Mouse (Mus musculus): ENCODE results near the gene Specc1. TPM values are rescaled to one million over a fixed set of nuclear protein-coding genes. Genes with fewer than 3 reads are reported as not detected.

Specc1 gene
- polyA plus RNA-seq, 1 experiment from 2014 or later: 26.3 TPM

DNA sequence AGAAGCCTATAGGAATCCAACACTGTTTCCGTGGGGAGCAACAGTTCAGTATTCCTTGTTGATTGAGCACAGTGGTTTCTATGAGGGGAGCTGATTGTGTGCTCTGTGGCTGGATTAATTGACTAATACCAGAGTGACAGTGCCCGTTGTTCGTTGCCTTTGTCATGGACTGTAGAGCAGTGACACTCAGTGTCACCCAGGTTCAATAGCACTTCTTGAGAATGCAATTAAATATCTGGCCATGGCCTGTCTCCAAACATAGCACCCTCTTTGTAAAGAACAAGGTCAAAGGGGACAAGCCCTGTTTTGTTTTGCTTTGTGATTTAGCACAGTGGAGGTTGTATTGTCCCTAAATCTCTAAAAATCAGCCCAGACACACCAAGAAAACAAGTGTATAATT lies 173.6 kb downstream of the Specc1 start:
- Histone ChIP-seq H3K4me2 (replicated peaks; ENCODE audit: low read depth, low read length) (0 out of 2 replicates have a peak overlapping the region, but pooled peaks have one; percentile 5), H3K9me3 (ENCODE audit: control insufficient read depth, low read length) (no peaks in the 10 kb centered on the region), H3K4me1 (replicated peaks; ENCODE audit: control insufficient read depth, insufficient read depth, low read length) (peaks cover 3% of the 10 kb centered on the region), H3K4me3 (ENCODE audit: low read depth, low read length) (no peak overlapping the region), H3K27me3 (ENCODE audit: control insufficient read depth, insufficient read depth, low read length) (no peaks in the 10 kb centered on the region), H3K36me3 (ENCODE audit: control insufficient read depth, insufficient read depth, low read length) (no peaks in the 10 kb centered on the region), H3K27ac (ENCODE audit: low read depth, low read length) (no peak overlapping the region), H3K9ac (ENCODE audit: low read depth, low read length) (no peak overlapping the region)
- WGBS: 20% methylated on average over 3 of the region's 3 CpGs
- peak; percentile 44 for DNase-seq (ENCODE audit: low spot score)
- ATAC-seq (ENCODE audit: low FRiP score): peak; percentile 74

GRCm38 (mm10) chr11:62130685-62131295 lies 174.2 kb downstream of the Specc1 start:
- Histone ChIP-seq H3K27me3 (ENCODE audit: control insufficient read depth, insufficient read depth, low read length) (no peaks in the 10 kb centered on the region), H3K27ac (ENCODE audit: low read depth, low read length) (no peak overlapping the region), H3K36me3 (ENCODE audit: control insufficient read depth, insufficient read depth, low read length) (no peaks in the 10 kb centered on the region), H3K9ac (ENCODE audit: low read depth, low read length) (no peak overlapping the region), H3K4me3 (ENCODE audit: low read depth, low read length) (no peak overlapping the region), H3K9me3 (ENCODE audit: control insufficient read depth, low read length) (no peaks in the 10 kb centered on the region), H3K4me2 (replicated peaks; ENCODE audit: low read depth, low read length) (no peak overlapping the region), H3K4me1 (replicated peaks; ENCODE audit: control insufficient read depth, insufficient read depth, low read length) (peaks cover 3% of the 10 kb centered on the region)
- DNase-seq (ENCODE audit: low spot score): peak; percentile 11
- WGBS: 27% methylated on average over 2 of the region's 2 CpGs
- ATAC-seq (ENCODE audit: low FRiP score): no peak

- H3K9me3 ChIP-seq (ENCODE audit: control insufficient read depth, low read length): no peaks in the 10 kb centered on the region
- H3K27ac ChIP-seq (ENCODE audit: low read depth, low read length): no peak overlapping the region
- ATAC-seq (ENCODE audit: low FRiP score): no peak
- WGBS: 87% methylated on average over 4 of the region's 4 CpGs
- no peak overlapping the region for H3K4me3 ChIP-seq (ENCODE audit: low read depth, low read length)
- no peaks in the 10 kb centered on the region for H3K27me3 ChIP-seq (ENCODE audit: control insufficient read depth, insufficient read depth, low read length)
- no peak overlapping the region for H3K4me2 ChIP-seq (replicated peaks; ENCODE audit: low read depth, low read length)
- DNase-seq (ENCODE audit: low spot score): no peak
- H3K4me1 ChIP-seq (replicated peaks; ENCODE audit: control insufficient read depth, insufficient read depth, low read length): peaks cover 3% of the 10 kb centered on the region
- no peaks in the 10 kb centered on the region for H3K36me3 ChIP-seq (ENCODE audit: control insufficient read depth, insufficient read depth, low read length)
- no peak overlapping the region for H3K9ac ChIP-seq (ENCODE audit: low read depth, low read length)
Measured at GRCm38 (mm10) chr11:62131601-62132000, 175.0 kb downstream of the Specc1 start.

GRCm38 (mm10) chr11:62134191-62134590 lies 177.6 kb downstream of the Specc1 start:
- 96% methylated on average over 2 of the region's 2 CpGs for WGBS

GRCm38 (mm10) chr11:62145216-62146110 lies 188.9 kb downstream of the Specc1 start:
- ATAC-seq (ENCODE audit: low FRiP score) (no peak), DNase-seq (ENCODE audit: low spot score) (no peak)
- WGBS: 89% methylated on average over 7 of the region's 7 CpGs

More at GRCm38 (mm10) chr11:62134191-62134590, 177.6 kb downstream of the Specc1 start:
- H3K27ac ChIP-seq (ENCODE audit: low read depth, low read length): no peak overlapping the region
- no peak for ATAC-seq (ENCODE audit: low FRiP score)
- no peak overlapping the region for H3K4me3 ChIP-seq (ENCODE audit: low read depth, low read length)
- H3K9ac ChIP-seq (ENCODE audit: low read depth, low read length): no peak overlapping the region
- DNase-seq (ENCODE audit: low spot score): no peak
- H3K9me3 ChIP-seq (ENCODE audit: control insufficient read depth, low read length): no peaks in the 10 kb centered on the region
- H3K4me2 ChIP-seq (replicated peaks; ENCODE audit: low read depth, low read length): no peak overlapping the region
- H3K27me3 ChIP-seq (ENCODE audit: control insufficient read depth, insufficient read depth, low read length): no peaks in the 10 kb centered on the region
- no peaks in the 10 kb centered on the region for H3K36me3 ChIP-seq (ENCODE audit: control insufficient read depth, insufficient read depth, low read length)
- H3K4me1 ChIP-seq (replicated peaks; ENCODE audit: control insufficient read depth, insufficient read depth, low read length): peaks cover 3% of the 10 kb centered on the region

GRCm38 (mm10) chr11:62146661-62147060 lies 190.1 kb downstream of the Specc1 start:
- Histone ChIP-seq H3K36me3 (ENCODE audit: control insufficient read depth, insufficient read depth, low read length) (peaks cover 4% of the 10 kb centered on the region; the same call in 1 of the 2 replicates), H3K4me1 (replicated peaks; ENCODE audit: control insufficient read depth, insufficient read depth, low read length) (no peaks in the 10 kb centered on the region), H3K4me3 (ENCODE audit: low read depth, low read length) (no peak overlapping the region), H3K9me3 (ENCODE audit: control insufficient read depth, low read length) (no peaks in the 10 kb centered on the region), H3K4me2 (replicated peaks; ENCODE audit: low read depth, low read length) (no peak overlapping the region), H3K27me3 (ENCODE audit: control insufficient read depth, insufficient read depth, low read length) (no peaks in the 10 kb centered on the region), H3K9ac (ENCODE audit: low read depth, low read length) (no peak overlapping the region), H3K27ac (ENCODE audit: low read depth, low read length) (no peak overlapping the region)
- ATAC-seq (ENCODE audit: low FRiP score): no peak
- WGBS: 94% methylated on average over 1 of the region's 1 CpGs
- no peak for DNase-seq (ENCODE audit: low spot score)

More at GRCm38 (mm10) chr11:62145216-62146110, 188.9 kb downstream of the Specc1 start:
- Histone ChIP-seq H3K4me3 (ENCODE audit: low read depth, low read length) (no peak overlapping the region), H3K27ac (ENCODE audit: low read depth, low read length) (no peak overlapping the region), H3K9ac (ENCODE audit: low read depth, low read length) (no peak overlapping the region), H3K9me3 (ENCODE audit: control insufficient read depth, low read length) (no peaks in the 10 kb centered on the region), H3K27me3 (ENCODE audit: control insufficient read depth, insufficient read depth, low read length) (no peaks in the 10 kb centered on the region), H3K36me3 (ENCODE audit: control insufficient read depth, insufficient read depth, low read length) (peaks cover 4% of the 10 kb centered on the region; the same call in 1 of the 2 replicates), H3K4me2 (replicated peaks; ENCODE audit: low read depth, low read length) (no peak overlapping the region), H3K4me1 (replicated peaks; ENCODE audit: control insufficient read depth, insufficient read depth, low read length) (no peaks in the 10 kb centered on the region)

DNA sequence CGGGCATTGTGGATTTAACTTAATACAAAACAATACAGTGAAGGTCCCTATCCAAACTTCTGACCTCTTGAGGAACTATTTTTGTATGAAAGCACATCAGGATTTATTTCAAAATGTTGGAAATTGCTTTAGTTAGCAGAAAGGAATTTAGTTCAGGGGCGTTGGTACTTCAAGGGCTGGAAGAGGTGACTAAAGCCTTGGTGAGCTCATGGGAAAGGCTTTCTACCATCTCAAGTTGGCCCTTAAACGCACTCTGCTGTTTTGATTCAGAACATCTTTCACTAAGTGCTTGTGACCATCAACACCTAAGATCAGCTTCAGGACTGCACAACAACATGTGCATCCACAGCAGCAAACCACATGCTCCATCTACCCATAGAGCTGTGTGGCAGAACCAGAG lies 191.5 kb downstream of the Specc1 start:
- Histone ChIP-seq H3K4me3 (ENCODE audit: low read depth, low read length) (no peak overlapping the region), H3K27me3 (ENCODE audit: control insufficient read depth, insufficient read depth, low read length) (no peaks in the 10 kb centered on the region), H3K9me3 (ENCODE audit: control insufficient read depth, low read length) (no peaks in the 10 kb centered on the region), H3K36me3 (ENCODE audit: control insufficient read depth, insufficient read depth, low read length) (peaks cover 4% of the 10 kb centered on the region; the same call in 1 of the 2 replicates), H3K27ac (ENCODE audit: low read depth, low read length) (no peak overlapping the region), H3K4me2 (replicated peaks; ENCODE audit: low read depth, low read length) (no peak overlapping the region), H3K4me1 (replicated peaks; ENCODE audit: control insufficient read depth, insufficient read depth, low read length) (no peaks in the 10 kb centered on the region), H3K9ac (ENCODE audit: low read depth, low read length) (no peak overlapping the region)
- ATAC-seq (ENCODE audit: low FRiP score): no peak
- DNase-seq (ENCODE audit: low spot score): no peak
- WGBS: 92% methylated on average over 3 of the region's 3 CpGs

DNA sequence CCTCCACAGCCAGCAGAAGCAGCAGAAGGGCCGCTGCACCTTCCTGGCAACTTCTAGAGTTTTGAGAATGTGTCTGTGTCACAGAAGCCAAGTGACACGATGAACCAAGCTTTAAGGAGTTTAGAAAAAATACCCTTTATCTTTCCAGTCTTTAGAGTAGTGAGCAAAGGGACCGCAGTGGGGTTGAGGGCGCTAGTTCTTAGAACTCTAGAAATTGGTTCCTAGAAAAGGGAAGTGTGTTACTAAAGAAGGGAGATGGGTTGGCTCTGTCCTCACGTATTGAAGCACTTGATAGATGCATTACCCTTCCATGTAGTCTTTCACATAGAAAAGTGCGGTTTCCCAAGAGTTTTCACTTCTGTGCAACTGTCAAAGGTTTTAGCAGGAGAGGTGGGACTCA lies 191.9 kb downstream of the Specc1 start:
- no peak for ATAC-seq (ENCODE audit: low FRiP score)
- 90% methylated on average over 6 of the region's 6 CpGs for WGBS

More for the DNA sequence above, 191.9 kb downstream of the Specc1 start:
- H3K9ac ChIP-seq (ENCODE audit: low read depth, low read length): no peak overlapping the region
- peaks cover 4% of the 10 kb centered on the region; the same call in 1 of the 2 replicates for H3K36me3 ChIP-seq (ENCODE audit: control insufficient read depth, insufficient read depth, low read length)
- no peak for DNase-seq (ENCODE audit: low spot score)
- no peaks in the 10 kb centered on the region for H3K9me3 ChIP-seq (ENCODE audit: control insufficient read depth, low read length)
- no peak overlapping the region for H3K4me3 ChIP-seq (ENCODE audit: low read depth, low read length)
- no peak overlapping the region for H3K27ac ChIP-seq (ENCODE audit: low read depth, low read length)
- H3K27me3 ChIP-seq (ENCODE audit: control insufficient read depth, insufficient read depth, low read length): no peaks in the 10 kb centered on the region
- H3K4me2 ChIP-seq (replicated peaks; ENCODE audit: low read depth, low read length): no peak overlapping the region
- no peaks in the 10 kb centered on the region for H3K4me1 ChIP-seq (replicated peaks; ENCODE audit: control insufficient read depth, insufficient read depth, low read length)

All from hindbrain, embryonic 11.5 days (tissue).